Mouse (Mus musculus): ENCODE data around the gene Phgr1.

DNA sequence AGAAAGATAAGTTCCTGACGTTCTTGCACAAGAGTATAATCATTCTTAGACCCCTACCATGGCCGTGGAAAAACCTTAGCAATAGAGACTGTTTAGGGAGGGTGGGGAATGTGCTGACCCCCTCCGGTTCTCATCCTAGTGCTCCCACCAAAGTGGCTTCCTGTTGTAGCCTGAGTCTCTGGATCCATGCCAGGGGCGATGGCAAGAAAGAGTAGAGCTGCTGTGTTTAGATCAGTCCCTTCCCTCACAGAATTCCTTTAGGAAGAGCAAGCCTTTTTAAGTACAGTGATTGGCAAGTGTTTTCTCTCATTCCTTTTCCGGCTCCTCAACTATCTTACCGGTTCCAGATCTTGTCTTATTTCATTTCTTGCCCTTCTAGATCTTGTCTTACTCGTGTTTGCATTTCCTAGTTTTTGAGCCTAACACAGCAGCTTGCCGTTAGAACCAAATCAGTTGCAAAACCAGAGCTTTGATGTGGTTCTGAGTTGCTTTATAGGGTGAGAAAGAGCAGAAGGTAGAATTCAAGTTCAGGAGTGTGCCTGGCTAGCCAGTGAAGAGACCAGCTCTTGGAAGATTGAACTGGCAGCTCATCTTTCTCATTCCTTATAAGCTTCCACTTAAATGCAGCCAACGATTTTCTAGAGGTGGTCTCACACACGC is 25.1 kb upstream of the Phgr1 start:
- TF ChIP-seq CTCF (conservative IDR thresholded peaks at IDR 0.05; ENCODE audit: low read length), result no peak
- no peak for TF ChIP-seq NANOG (IDR thresholded peaks at IDR 0.05; ENCODE audit: borderline replicate concordance, low read length)
- TF ChIP-seq POU5F1 (IDR thresholded peaks at IDR 0.05; ENCODE audit: borderline replicate concordance, low read length), result no peak
